Mouse (Mus musculus) splenic B cell, adult 2 months (primary cell): ENCODE data around the gene Creb1.
A peak's percentile ranks its signal among the peaks of the same experiment; 100 is the strongest.

Source experiments
- DNase-seq: peaks from one replicate; pipeline ENCODE4 v3.0.0-alpha.2; 2011; ENCODE audit warnings: low read depth, low spot score
- H3K27me3 ChIP-seq: 2 replicates; pipeline ENCODE4 v1.6.1; 2012; ENCODE audit warnings: mild to moderate bottlenecking, low read length, moderate library complexity, mixed read lengths; ENCODE audit not compliant: control insufficient read depth, poor library complexity, insufficient read depth, severe bottlenecking
- H3K36me3 ChIP-seq: 2 replicates; pipeline ENCODE4 v1.6.1; 2012; ENCODE audit warnings: mild to moderate bottlenecking, low read length, moderate library complexity, mixed read lengths; ENCODE audit not compliant: control insufficient read depth, poor library complexity, insufficient read depth, severe bottlenecking

Gene Creb1

DNA sequence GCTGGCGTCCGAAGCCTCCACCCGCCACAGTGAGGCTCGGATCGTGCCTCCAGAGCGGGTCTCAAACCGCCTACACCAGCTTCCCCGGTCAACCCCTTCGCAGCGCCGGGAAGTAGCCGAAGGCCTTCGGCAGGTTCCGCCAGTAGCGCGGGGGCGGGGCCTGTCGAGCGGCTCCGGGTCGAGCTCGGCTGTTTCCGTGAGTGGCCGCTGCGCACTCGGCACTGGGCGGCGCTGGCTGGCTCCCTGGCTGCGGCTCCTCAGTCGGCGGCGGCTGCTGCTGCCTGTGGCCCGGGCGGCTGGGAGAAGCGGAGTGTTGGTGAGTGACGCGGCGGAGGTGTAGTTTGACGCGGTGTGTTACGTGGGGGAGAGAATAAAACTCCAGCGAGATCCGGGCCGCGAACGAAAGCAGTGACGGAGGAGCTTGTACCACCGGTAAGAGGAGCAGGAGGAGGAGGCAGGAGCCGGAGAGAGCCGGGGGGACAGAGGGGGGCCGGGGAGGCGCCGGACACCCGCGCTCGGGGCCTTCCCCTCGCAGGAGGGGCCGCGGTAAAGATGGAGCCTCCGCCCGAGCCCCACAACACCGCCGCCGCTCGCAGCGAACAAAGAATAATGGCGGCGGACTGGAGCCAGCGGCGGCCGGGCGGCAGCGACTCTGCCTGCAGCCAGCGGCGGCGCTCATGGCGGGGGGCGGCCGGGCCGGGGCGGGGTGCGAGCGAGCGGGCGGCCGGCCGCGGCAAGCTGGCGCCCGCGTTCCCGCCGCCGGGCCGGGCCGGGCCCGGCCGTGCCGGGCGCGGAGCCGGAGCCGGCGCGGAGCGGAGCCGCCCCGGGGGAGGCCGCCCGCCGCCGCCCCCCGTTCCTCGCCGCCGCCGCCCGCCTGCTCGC lies at the start of gene Creb1:
Creb1 (plus strand) TSS at position 57 of the 882 bp plus-strand sequence.
- Histone ChIP-seq H3K36me3 (no peaks in the 10 kb centered on the region), H3K27me3 (no peaks in the 10 kb centered on the region)
- peak; percentile 97 for DNase-seq

DNA sequence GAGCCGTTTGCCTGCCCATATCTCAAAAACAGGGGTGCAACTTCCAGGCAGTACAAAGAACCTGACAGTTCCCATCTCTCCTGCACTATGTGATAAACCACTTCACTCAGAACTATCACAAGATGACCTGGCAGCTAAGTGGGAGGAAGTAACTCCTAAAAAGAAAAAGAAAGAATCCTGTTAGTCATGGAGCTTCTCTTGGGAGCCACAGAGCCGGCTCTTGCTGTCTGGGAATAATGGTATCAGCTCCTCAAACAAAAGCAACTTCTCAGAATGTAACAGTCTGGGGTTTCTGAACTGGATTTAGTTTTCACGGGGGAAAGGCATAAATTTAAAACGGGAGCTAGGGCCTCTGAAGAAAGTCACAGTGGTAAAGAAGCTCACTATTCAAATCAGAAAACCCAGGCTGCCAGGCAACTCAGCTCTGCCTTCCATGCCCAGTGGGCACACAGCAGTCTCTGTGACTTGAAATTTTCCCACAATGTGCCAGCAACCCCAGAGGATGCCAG lies 43.9 kb upstream of the Creb1 start:
- Histone ChIP-seq H3K27me3 (no peaks in the 10 kb centered on the region), H3K36me3 (no peaks in the 10 kb centered on the region)
- DNase-seq, result no peak

DNA sequence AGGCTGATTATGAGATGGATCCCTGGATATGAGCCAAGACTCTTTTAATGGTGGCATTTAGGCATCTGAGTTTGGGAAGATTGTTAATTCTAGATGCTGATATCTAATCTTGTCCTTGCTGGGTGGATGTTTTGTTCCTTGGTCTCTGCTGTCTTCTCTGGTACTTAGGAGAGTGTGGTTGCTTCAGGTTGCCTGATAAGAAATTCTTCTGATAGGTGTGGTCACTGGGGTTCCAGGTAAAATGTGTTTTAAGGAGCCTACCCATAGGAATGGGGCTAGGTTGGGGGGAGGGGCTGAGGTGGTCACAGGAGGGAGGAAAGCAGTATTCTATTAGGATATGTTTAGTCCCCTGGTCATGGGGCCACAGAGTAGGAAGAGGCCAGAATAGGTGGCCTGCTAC lies 35.6 kb upstream of the Creb1 start:
- Histone ChIP-seq H3K36me3 (no peaks in the 10 kb centered on the region), H3K27me3 (no peaks in the 10 kb centered on the region)
- no peak for DNase-seq

DNA sequence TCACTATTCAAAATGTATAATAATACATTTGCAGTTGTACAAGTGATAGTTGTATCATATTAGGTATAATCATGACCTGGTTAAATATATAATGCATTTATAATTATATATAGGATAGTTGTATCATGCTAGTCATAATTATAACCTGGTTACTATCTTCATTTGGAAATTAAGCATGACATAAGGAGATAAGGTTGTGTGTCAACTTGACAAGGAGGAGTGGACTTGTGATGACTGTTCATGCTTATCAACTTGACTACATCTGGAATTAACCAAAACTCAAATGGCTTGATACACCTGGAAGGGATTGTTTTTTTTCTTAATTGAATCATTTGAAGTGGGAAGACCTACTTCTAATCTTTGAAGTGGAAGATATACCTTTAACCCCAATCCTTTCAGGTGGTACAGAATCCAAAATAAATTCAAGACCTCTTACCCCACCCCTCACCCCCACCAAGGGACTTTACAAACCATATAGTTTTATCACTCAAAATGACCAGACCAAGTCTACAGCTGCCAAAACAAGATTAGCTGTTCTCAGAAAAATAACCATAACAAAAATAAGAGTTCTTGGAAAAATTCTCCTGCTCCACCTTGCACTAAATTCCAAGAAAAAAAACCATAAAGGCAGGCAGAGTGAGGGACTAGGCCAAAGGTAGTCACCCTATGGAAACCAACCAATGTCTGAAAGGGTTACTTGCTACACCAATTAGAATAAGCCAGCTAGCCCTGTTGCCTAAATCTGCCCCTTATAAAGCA lies 30.9 kb upstream of the Creb1 start:
- no peaks in the 10 kb centered on the region for H3K36me3 ChIP-seq
- H3K27me3 ChIP-seq, result no peaks in the 10 kb centered on the region; the same call in 1 of the 2 replicates
- DNase-seq, result no peak

DNA sequence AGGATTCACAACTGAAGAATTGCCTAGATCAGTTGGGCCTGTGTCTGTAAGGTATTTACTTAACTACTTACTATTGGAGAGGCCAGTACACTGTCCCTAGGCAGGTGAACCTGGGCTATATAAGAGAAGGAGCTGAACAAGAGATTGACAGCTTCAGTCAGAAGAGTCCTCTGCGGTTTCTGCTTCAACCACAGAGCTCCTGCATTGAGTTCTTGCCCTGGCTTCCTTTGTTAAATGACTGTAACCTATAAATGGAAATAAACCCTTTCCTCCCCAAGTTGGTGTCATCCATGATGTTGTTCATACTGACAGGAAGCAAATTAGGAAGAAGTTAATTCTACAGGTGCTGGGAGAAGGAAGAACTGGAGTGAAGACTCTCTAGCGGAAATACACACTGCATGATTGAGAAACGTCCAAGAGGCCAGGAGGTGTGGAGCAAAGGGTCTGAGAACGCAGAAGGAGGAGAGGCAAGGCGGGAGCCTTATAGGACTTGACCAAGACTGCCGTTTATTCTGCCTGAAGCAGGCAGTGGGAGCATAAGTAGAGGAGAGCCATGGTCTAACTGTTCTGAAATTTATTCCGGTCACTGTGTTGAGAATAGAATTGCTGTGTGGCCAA lies 23.9 kb upstream of the Creb1 start:
- H3K27me3 ChIP-seq, result no peaks in the 10 kb centered on the region; the same call in 1 of the 2 replicates
- no peaks in the 10 kb centered on the region for H3K36me3 ChIP-seq
- DNase-seq, result peak; percentile 5

DNA sequence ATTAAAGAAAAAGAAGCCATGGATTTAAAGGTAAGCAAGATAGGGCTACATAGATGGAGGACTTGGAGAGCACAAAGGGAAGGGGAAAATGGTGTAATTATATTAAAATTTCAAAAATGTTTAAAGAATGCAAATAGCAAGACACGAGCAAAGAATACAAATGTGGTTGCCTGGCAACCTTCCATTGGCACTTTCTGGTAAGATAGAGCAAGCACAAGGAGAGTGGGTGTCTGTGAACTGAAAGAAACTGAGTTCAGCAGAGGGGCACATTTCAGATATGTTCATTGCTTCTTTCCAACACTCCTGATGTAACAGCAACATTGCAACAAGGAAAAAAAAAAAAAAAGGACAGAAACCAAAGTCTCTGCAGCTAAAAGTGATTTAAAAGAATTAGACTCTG lies 22.8 kb upstream of the Creb1 start:
- Histone ChIP-seq H3K27me3 (no peaks in the 10 kb centered on the region), H3K36me3 (no peaks in the 10 kb centered on the region)
- DNase-seq, result no peak

DNA sequence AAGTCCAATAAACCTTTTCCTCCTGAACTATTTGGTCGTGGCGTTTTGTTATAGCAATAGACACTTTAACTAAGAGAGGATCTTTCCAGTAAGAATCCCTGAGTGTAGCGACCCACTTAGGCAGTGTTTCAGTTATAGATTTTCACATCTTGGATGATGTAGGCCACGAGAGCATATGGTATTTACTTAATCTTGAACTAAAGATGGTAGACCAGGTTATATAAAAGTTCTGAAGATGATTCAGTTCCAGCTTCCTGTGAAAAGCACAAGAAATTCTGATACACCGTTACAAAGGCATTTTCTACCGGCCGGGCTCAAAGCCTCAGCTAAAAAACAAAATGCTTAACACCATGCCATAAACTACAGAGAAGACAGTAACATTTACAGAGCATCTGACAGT lies 18.3 kb upstream of the Creb1 start:
- no peaks in the 10 kb centered on the region for H3K27me3 ChIP-seq
- no peak for DNase-seq
- H3K36me3 ChIP-seq, result no peaks in the 10 kb centered on the region

DNA sequence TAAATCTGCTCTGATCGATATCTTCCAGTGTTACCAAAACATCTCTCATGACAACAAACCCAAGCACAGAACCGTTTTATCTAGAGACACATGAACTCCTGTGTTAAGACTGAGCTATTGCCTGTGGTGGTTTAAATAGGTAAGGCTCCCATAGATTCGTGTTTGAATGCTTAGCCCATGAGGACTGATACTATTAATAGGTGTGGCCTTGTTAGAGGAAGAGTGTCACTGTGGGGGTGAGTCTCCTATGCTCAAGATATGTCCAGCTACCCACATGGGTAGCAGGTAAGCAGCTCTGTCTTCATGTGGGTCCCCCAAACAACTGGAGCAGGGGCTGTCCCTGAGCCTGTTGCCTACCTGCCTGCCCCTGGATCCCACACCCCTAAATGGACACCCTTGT lies 15.9 kb upstream of the Creb1 start:
- no peaks in the 10 kb centered on the region for H3K36me3 ChIP-seq

DNA sequence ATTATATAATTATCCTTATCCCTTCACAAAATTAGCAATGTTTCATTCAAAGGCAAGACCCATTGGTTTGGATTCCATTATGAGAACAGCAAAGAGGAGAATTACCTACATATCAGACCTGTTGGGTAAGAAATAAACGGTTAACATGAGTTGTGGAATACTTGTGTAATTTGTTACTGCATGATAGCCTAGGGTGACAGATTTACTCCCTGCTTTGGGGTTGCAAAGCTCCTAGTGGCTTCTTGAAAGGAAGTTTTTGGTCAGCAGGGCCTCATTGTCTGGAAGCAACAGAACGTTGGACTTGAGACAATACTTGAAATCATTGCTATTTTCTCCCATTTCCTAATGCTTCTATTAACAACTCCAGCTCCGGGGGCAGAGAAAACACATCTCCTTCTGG lies 14.0 kb upstream of the Creb1 start:
- no peak for DNase-seq
- no peaks in the 10 kb centered on the region for H3K36me3 ChIP-seq
- no peaks in the 10 kb centered on the region for H3K27me3 ChIP-seq

More for the DNA sequence above, 15.9 kb upstream of the Creb1 start:
- DNase-seq, result no peak
- no peaks in the 10 kb centered on the region for H3K27me3 ChIP-seq

DNA sequence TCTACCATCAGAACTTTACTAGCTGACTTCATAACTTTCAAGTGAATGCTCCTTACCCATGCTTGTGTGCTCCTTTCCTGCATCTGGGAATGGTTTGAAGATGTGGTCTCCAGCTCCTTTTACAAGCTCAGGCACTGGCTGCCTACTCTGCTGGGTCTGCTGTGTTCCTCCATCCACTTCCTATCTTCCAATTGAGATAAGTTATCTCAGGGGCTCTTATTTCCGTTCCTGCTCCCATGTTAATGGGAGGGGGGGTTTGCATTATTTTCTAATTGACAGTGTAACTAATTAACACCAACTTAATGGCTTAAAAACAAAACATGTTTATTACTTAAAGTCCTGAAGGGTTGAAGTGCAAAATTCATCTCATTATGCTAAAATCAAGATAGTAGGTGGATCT lies 13.1 kb upstream of the Creb1 start:
- DNase-seq, result no peak
- Histone ChIP-seq H3K27me3 (no peaks in the 10 kb centered on the region), H3K36me3 (no peaks in the 10 kb centered on the region)

DNA sequence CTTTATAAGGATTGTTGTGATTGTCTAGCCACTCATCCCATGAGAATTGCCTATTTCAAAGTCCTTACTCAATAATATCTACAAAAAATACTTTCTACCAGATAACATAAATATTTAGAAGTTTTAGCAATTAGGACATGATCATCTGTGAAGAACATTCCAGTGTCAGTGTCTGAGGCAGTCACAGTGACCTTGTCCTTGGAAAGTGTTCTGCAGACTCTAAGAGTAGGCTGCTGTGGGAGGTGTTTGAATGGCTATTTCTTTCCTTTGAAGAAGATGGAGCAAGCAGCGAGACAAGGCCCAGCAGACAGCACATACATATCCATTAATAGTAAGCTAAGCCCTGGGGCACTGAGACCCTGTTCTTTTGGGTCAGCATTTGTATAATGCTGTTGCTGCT lies 12.5 kb upstream of the Creb1 start:
- no peak for DNase-seq
- Histone ChIP-seq H3K36me3 (no peaks in the 10 kb centered on the region), H3K27me3 (no peaks in the 10 kb centered on the region)

DNA sequence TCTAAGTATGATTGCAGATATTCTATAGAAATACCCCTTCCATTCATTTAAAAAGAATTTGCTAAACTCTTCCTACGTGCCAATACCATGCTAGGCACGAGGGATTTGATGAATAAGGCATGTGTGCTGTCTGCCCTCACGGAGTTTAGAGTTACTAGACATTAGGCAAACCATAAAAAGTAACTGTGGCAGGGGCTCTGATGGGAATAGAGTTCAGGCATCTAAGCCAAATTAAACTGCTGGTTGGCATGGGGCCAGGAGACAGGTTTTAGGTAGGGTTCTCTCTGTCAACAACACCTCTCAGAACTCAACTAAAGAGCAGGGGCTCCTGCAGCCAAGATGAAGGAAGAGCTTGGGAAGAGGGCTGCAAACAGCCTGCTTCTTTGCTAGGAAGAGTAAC lies 10.7 kb upstream of the Creb1 start:
- no peaks in the 10 kb centered on the region; the same call in 1 of the 2 replicates for H3K27me3 ChIP-seq
- DNase-seq, result no peak
- H3K36me3 ChIP-seq, result no peaks in the 10 kb centered on the region

DNA sequence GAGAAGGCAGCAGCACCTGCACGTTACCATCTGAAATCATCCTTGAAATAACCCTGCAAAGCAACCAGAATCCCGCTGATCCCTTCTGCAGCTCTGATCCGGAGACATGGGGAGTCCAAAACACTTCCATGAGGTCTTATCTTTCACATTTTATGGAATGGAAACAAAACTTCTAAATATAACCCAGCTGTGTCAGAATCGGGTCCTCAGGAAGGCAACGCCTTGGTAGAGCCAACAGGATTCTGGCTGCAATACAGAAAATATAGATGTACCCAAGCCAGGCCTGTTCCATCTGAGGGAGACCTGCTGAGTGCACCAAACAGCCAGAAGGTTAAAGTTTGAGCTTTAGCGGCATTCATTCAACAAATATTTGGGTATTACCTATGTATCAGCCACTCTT lies 9.8 kb upstream of the Creb1 start:
- no peak for DNase-seq
- H3K27me3 ChIP-seq, result no peaks in the 10 kb centered on the region; the same call in 1 of the 2 replicates
- no peaks in the 10 kb centered on the region for H3K36me3 ChIP-seq

DNA sequence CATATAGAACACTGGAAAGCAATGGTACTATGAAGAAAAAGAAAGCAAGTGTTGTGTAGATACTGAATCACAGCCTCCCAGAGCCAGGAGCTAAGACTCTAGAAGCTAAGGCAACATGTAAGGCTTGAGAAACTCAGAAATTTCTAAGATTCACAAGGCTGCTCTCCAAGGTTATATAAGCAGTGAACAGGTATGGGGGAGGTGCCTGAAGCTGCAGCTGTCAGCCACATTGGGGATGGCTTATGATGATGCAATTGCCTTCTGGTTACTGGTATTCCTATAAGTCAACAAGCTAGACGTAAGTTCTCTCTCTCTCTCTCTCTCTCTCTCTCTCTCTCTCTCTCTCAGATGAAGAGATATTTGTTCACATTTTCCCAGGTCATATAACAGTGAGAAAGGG lies 9.3 kb upstream of the Creb1 start:
- Histone ChIP-seq H3K27me3 (no peaks in the 10 kb centered on the region; the same call in 1 of the 2 replicates), H3K36me3 (no peaks in the 10 kb centered on the region)
- no peak for DNase-seq

DNA sequence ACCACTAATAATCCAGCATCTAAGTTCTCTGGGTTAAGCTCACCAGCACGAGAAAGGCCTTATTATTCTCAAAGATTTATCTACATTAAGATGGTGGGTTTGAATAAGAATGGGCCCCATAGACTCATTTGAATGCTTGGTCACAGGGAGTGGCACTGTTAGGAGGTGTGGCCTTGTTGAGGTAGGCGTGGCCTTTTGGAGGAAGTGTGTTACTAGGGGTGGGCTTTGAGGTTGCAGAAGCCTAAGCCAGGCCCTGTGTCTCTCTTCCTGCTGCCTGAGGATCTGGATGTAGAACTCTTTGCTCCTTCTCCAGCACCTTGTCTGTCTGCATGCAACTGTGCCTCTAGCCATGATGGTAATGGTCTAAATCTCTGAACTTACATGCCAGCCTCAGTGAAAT lies 7.8 kb upstream of the Creb1 start:
- peak; percentile 16 for DNase-seq

More for the DNA sequence above, 7.8 kb upstream of the Creb1 start:
- Histone ChIP-seq H3K27me3 (no peaks in the 10 kb centered on the region; the same call in 1 of the 2 replicates), H3K36me3 (no peaks in the 10 kb centered on the region)
